Comparison of ENCODE assay signal across 8 mouse cellular contexts in the genomic region with DNA sequence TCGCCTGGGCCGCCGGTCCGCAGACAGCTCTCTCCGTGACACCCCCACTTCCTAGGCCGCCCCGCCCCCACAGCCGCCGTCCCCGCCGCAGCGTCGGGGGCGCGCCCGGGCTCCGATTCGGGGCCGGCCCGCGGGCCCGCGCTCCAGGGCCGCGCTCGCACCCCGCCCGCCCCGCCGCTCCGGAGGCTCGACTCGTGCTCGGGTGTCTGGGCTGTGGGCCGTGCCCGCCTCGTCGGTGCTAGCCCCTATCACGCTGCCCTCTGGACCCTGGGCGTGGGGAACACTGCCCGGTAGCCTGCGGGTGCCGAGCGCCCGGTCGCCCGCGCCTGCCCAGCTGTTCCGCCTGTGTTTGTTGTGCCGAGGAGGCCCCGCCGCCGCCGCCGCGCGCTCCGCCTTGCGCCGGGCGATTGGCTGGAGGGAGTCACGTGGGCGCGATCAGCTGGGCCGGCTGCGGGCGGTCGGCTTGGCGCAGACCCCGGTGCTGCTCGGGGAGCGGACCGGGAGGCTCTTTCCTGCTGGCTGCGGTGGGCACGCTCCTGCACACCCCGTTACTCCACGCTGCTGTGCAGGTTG. TPM values are rescaled to one million over a fixed set of nuclear protein-coding genes. Genes with fewer than 3 reads are reported as not detected.
A peak's percentile ranks its signal among the peaks of the same experiment; 100 is the strongest.
DNase-seq lines count a peak whose midpoint lies in the region; ATAC-seq lines count a peak whose summit lies in the region.

No protein-coding gene starts in this region.

- peak; percentile 62 for ATAC-seq in hindbrain, embryonic 12.5 days (ENCODE audit: low FRiP score)

- H3K9me3 ChIP-seq in hindbrain, embryonic 12.5 days (replicated peaks) = no peaks in the 10 kb centered on the region

- H3K9ac ChIP-seq in hindbrain, embryonic 12.5 days = peak overlapping the region; percentile 98

- under 1% methylated on average over 47 of the region's 77 CpGs for WGBS in hindbrain, embryonic 12.5 days

- H3K27ac ChIP-seq in hindbrain, embryonic 12.5 days = peak overlapping the region; percentile 97

- peak overlapping the region; percentile 95 for H3K4me3 ChIP-seq in hindbrain, embryonic 12.5 days

- DNase-seq in R1 (ENCODE audit: low read depth, low spot score) = peak; percentile 83
- DNase-seq in cerebellum, postnatal 10 days = peak; percentile 96
- peak; percentile 83 to 91 for DNase-seq in frontal cortex, postnatal 10 days (ENCODE audit: low spot score in 2 of 2)
- peak; percentile 86 to 94 for DNase-seq in layer of hippocampus, postnatal 25 days (ENCODE audit: extremely low spot score in 1 of 2, low spot score in 1 of 2)
- DNase-seq in lung, postnatal 14 days = peak; percentile 91
- peak; percentile 90 for DNase-seq in retina, embryonic 14.5 days (ENCODE audit: low spot score)
- peak; percentile 90 to 93 for DNase-seq in thymus, postnatal 36 days

- H3K4me2 ChIP-seq in hindbrain, embryonic 12.5 days (replicated peaks) = peak overlapping the region; percentile 69

- H3K27me3 ChIP-seq in hindbrain, embryonic 12.5 days = no peaks in the 10 kb centered on the region

- H3K4me1 ChIP-seq in hindbrain, embryonic 12.5 days = peaks cover 7% of the 10 kb centered on the region

- H3K36me3 ChIP-seq in hindbrain, embryonic 12.5 days = no peaks in the 10 kb centered on the region

RNA-seq across cellular contexts. Expression of gene Ypel5, which starts 1.0 kb away (rescaled TPM):
- polyA plus RNA-seq in hindbrain, embryonic 12.5 days (2016; fragmentation: Nextera tagmentation; extraction: Ambion mirVana) = 80.7 and 88.9 TPM in 2 replicates
- total RNA-seq in layer of hippocampus, postnatal 25 days (2021) = 10 to 100 TPM; 86.1 to 98.7 TPM

Comparison
In these comparisons a context has a peak if more than half of its experiments do, and no peak if none do; other contexts are left out.
1. Peak in every context shown above with its lines: DNase-seq, ATAC-seq, H3K4me3 ChIP-seq and H3K27ac ChIP-seq.